ENCODE assay signal across 26 mouse cellular contexts in genomic region chr7:118931502-118932395, GRCm38 (mm10).
DNase-seq lines count a peak whose midpoint lies in the region; ATAC-seq and TF ChIP-seq lines count a peak whose summit lies in the region.
"Had no signal": no experiment of that assay in that cellular context is flagged by ENCODE, and none has a peak within 500 bp of the region (broad histone marks: within the 10 kb centered on the region; RNA-seq: fewer than 3 reads in every experiment).

No protein-coding gene starts in this region.

- H3K9ac ChIP-seq in embryonic facial prominence, embryonic 13.5 days, result no peak overlapping the region
- no peak overlapping the region for H3K9ac ChIP-seq in heart, postnatal 0 days (replicated peaks; ENCODE audit: low read depth, low read length)
- no peak overlapping the region for H3K9ac ChIP-seq in heart, embryonic 12.5 days
- H3K9ac ChIP-seq: forebrain, embryonic 12.5 days; heart, embryonic 13.5 days; hindbrain, embryonic 15.5 days; midbrain, embryonic 15.5 days; neural tube, embryonic 13.5 days; stomach, embryonic 15.5 days had no signal

- TF ChIP-seq EP300 in heart, postnatal 0 days (IDR thresholded peaks at IDR 0.05; ENCODE audit: low read depth), result no peak

- no peak for ATAC-seq in embryonic facial prominence, embryonic 13.5 days (ENCODE audit: insufficient number of reproducible peaks, insufficient read depth, low FRiP score, low TSS enrichment, low read depth)
- ATAC-seq in heart, postnatal 0 days (ENCODE audit: insufficient read depth, low read depth), result no peak
- no peak for ATAC-seq in heart, embryonic 12.5 days (ENCODE audit: insufficient number of reproducible peaks, low FRiP score)
- ATAC-seq: lung, postnatal 0 days; midbrain, embryonic 15.5 days had no signal

- H3K4me2 ChIP-seq in embryonic facial prominence, embryonic 13.5 days, result no peak overlapping the region
- H3K4me2 ChIP-seq in heart, postnatal 0 days (ENCODE audit: low read depth, low read length), result no peak overlapping the region
- H3K4me2 ChIP-seq in heart, embryonic 12.5 days, result no peak overlapping the region
- H3K4me2 ChIP-seq: forebrain, embryonic 12.5 days; heart, embryonic 13.5 days; hindbrain, embryonic 15.5 days; midbrain, embryonic 15.5 days; neural tube, embryonic 13.5 days; stomach, embryonic 15.5 days had no signal

- TF ChIP-seq CTCF in heart, postnatal 0 days (IDR thresholded peaks at IDR 0.05; ENCODE audit: low read depth), result no peak

- H3K9me3 ChIP-seq in embryonic facial prominence, embryonic 13.5 days, result no peaks in the 10 kb centered on the region
- no peaks in the 10 kb centered on the region for H3K9me3 ChIP-seq in embryonic facial prominence, embryonic 10.5 days
- no peaks in the 10 kb centered on the region for H3K9me3 ChIP-seq in heart, postnatal 0 days (replicated peaks; ENCODE audit: control insufficient read depth, low read length)
- H3K9me3 ChIP-seq in heart, embryonic 12.5 days (replicated peaks), result no peaks in the 10 kb centered on the region
- H3K9me3 ChIP-seq: forebrain, embryonic 12.5 days; G1E; heart, embryonic 13.5 days; hindbrain, embryonic 15.5 days; midbrain, embryonic 15.5 days; neural tube, embryonic 13.5 days; stomach, embryonic 15.5 days had no signal

- H3K27ac ChIP-seq in embryonic facial prominence, embryonic 13.5 days, result peak overlapping the region; percentile 44
- no peak overlapping the region for H3K27ac ChIP-seq in embryonic facial prominence, embryonic 10.5 days (replicated peaks)
- 0 out of 2 replicates have a peak overlapping the region, but pooled peaks have one; percentile 9 for H3K27ac ChIP-seq in heart, postnatal 0 days (ENCODE audit: low read depth)
- no peak overlapping the region for H3K27ac ChIP-seq in heart, embryonic 12.5 days (ENCODE audit: poor library complexity, severe bottlenecking)
- H3K27ac ChIP-seq in brown adipose tissue, adult 24 weeks (replicated peaks; ENCODE audit: low read depth, low read length), result peak overlapping the region; percentile 35; the same call in 1 of the 2 replicates
- H3K27ac ChIP-seq: forebrain, embryonic 12.5 days; heart, embryonic 13.5 days; hindbrain, embryonic 15.5 days; macrophage; midbrain, embryonic 15.5 days; neural tube, embryonic 13.5 days; stomach, embryonic 15.5 days had no signal

- H3K4me3 ChIP-seq in embryonic facial prominence, embryonic 13.5 days, result no peak overlapping the region
- H3K4me3 ChIP-seq in embryonic facial prominence, embryonic 10.5 days, result no peak overlapping the region
- no peak overlapping the region for H3K4me3 ChIP-seq in heart, postnatal 0 days (ENCODE audit: low read depth, low read length)
- no peak overlapping the region for H3K4me3 ChIP-seq in heart, embryonic 12.5 days
- H3K4me3 ChIP-seq in brown adipose tissue, adult 24 weeks (ENCODE audit: insufficient read depth, low read depth, low read length), result no peak overlapping the region
- H3K4me3 ChIP-seq: erythroblast, embryonic 14.5 days; forebrain, embryonic 12.5 days; heart, embryonic 13.5 days; hindbrain, embryonic 15.5 days; midbrain, embryonic 15.5 days; neural tube, embryonic 13.5 days; stomach, embryonic 15.5 days had no signal

- DNase-seq in embryonic facial prominence, embryonic 10.5 days (ENCODE audit: low spot score), result no peak
- no peak for DNase-seq in heart, postnatal 0 days (ENCODE audit: low spot score)
- DNase-seq in skeletal muscle tissue, adult 2 months (ENCODE audit: low read depth, low spot score), result peak; percentile 66
- DNase-seq in cerebellum, postnatal 14 days, result no peak
- DNase-seq in ovary, postnatal 10 days (ENCODE audit: low spot score), result no peak
- DNase-seq: cerebellum, adult 8-10 months; heart, postnatal 36 days; kidney, adult 2 months; kidney, postnatal 10 days; right cerebral cortex, adult 18-20 months; right cerebral cortex, postnatal 4 days; thymus, postnatal 36 days had no signal

- no peaks in the 10 kb centered on the region for H3K27me3 ChIP-seq in embryonic facial prominence, embryonic 13.5 days
- no peaks in the 10 kb centered on the region for H3K27me3 ChIP-seq in embryonic facial prominence, embryonic 10.5 days (replicated peaks; ENCODE audit: low read depth, poor library complexity, severe bottlenecking)
- H3K27me3 ChIP-seq in heart, postnatal 0 days (ENCODE audit: control insufficient read depth, insufficient read depth, low read length), result no peaks in the 10 kb centered on the region
- H3K27me3 ChIP-seq in heart, embryonic 12.5 days (replicated peaks), result no peaks in the 10 kb centered on the region
- H3K27me3 ChIP-seq: CH12.LX; forebrain, embryonic 12.5 days; heart, embryonic 13.5 days; hindbrain, embryonic 15.5 days; midbrain, embryonic 15.5 days; neural tube, embryonic 13.5 days; stomach, embryonic 15.5 days had no signal

- 57% methylated on average over 17 of the region's 17 CpGs for WGBS in embryonic facial prominence, embryonic 13.5 days
- WGBS in embryonic facial prominence, embryonic 10.5 days, result 80% methylated on average over 17 of the region's 17 CpGs
- WGBS in heart, postnatal 0 days, result 76% methylated on average over 17 of the region's 17 CpGs
- WGBS in heart, embryonic 12.5 days, result 75% methylated on average over 17 of the region's 17 CpGs

- H3K36me3 ChIP-seq in embryonic facial prominence, embryonic 13.5 days, result no peaks in the 10 kb centered on the region
- H3K36me3 ChIP-seq in embryonic facial prominence, embryonic 10.5 days (replicated peaks), result no peaks in the 10 kb centered on the region
- H3K36me3 ChIP-seq in heart, postnatal 0 days (replicated peaks; ENCODE audit: control insufficient read depth, insufficient read depth, low read length), result no peaks in the 10 kb centered on the region
- H3K36me3 ChIP-seq in heart, embryonic 12.5 days, result no peaks in the 10 kb centered on the region
- H3K36me3 ChIP-seq: forebrain, embryonic 12.5 days; G1E; heart, embryonic 13.5 days; hindbrain, embryonic 15.5 days; midbrain, embryonic 15.5 days; neural tube, embryonic 13.5 days; stomach, embryonic 15.5 days had no signal

- peaks cover 24% of the 10 kb centered on the region for H3K4me1 ChIP-seq in embryonic facial prominence, embryonic 13.5 days
- peaks cover 16% of the 10 kb centered on the region for H3K4me1 ChIP-seq in embryonic facial prominence, embryonic 10.5 days
- peaks cover 13% of the 10 kb centered on the region for H3K4me1 ChIP-seq in heart, postnatal 0 days (ENCODE audit: control insufficient read depth, insufficient read depth)
- H3K4me1 ChIP-seq in heart, embryonic 12.5 days (replicated peaks), result peaks cover 19% of the 10 kb centered on the region
- H3K4me1 ChIP-seq in brown adipose tissue, adult 24 weeks (ENCODE audit: control insufficient read depth, insufficient read depth, insufficient read length, low read length), result peaks cover 14% of the 10 kb centered on the region
- H3K4me1 ChIP-seq: midbrain, embryonic 15.5 days had no signal

Comparison
In these comparisons a context has a peak if more than half of its experiments do, and no peak if none do; other contexts are left out.
1. H3K27ac ChIP-seq: peak in embryonic facial prominence, embryonic 13.5 days (single experiment), heart, postnatal 0 days (single experiment) and brown adipose tissue, adult 24 weeks (single experiment); none in embryonic facial prominence, embryonic 10.5 days (single experiment) and heart, embryonic 12.5 days (single experiment).